Mouse (Mus musculus) kidney, adult 2 months (tissue): ENCODE measurements around the gene Nipsnap3a.

Experiments
- CTCF ChIP-seq: fragments of 200-500 bp; conservative IDR thresholded peaks from 2 replicates; pipeline ENCODE4 v1.5.1; 2011; ENCODE audit warnings: low read depth, mild to moderate bottlenecking, control low read depth, low read length, moderate library complexity, mixed read lengths; ENCODE audit not compliant: insufficient read depth, insufficient read length
- POLR2A ChIP-seq: fragments of 200-500 bp; IDR thresholded peaks from one replicate; pipeline ENCODE4 v1.6.1; 2011; ENCODE audit warnings: low read depth, low read length, control low read depth

GRCm38 (mm10) chr4:52964247-52964646 lies 24.8 kb upstream of the Nipsnap3a start, which contains the start of gene Olfr270:
- TF ChIP-seq CTCF (no peak), POLR2A (no peak)
